Mouse (Mus musculus) lung, embryonic 14.5 days (tissue): Measurements from ENCODE around the gene Ctdnep1. TPM values are rescaled to one million over a fixed set of nuclear protein-coding genes. Genes with fewer than 3 reads are reported as not detected.

Experiments
- ATAC-seq: fragments of 200-750 bp; cut with Nextera tagmentation; 2 replicates; pipeline ENCODE4 v1.8.0; 2017; ENCODE audit warnings: mild to moderate bottlenecking, moderate TSS enrichment, moderate library complexity; ENCODE audit not compliant: insufficient read depth
- DNase-seq: peaks from one replicate; pipeline ENCODE4 v3.0.0-alpha.2; 2015
- H3K27ac ChIP-seq: fragments of 300-500 bp; sonication (generic); 2 replicates; pipeline ENCODE4 v1.5.1; 2014; ENCODE audit warnings: low read depth, mild to moderate bottlenecking, moderate library complexity
- H3K27me3 ChIP-seq: fragments of 300-500 bp; sonication (generic); 2 replicates; pipeline ENCODE4 v1.6.1; 2014; ENCODE audit warnings: low read length, control low read depth; ENCODE audit not compliant: insufficient read depth
- H3K36me3 ChIP-seq: fragments of 300-500 bp; sonication (generic); 2 replicates; pipeline ENCODE4 v1.6.1; 2014; ENCODE audit warnings: control low read depth; ENCODE audit not compliant: insufficient read depth
- H3K4me1 ChIP-seq: fragments of 300-500 bp; sonication (generic); 2 replicates; pipeline ENCODE4 v1.6.1; 2014; ENCODE audit warnings: antibody characterized with exemption, control low read depth; ENCODE audit not compliant: insufficient read depth
- H3K4me2 ChIP-seq: fragments of 300-500 bp; sonication (generic); 2 replicates; pipeline ENCODE4 v1.6.1; 2014; ENCODE audit warnings: mild to moderate bottlenecking
- H3K4me3 ChIP-seq: fragments of 300-500 bp; sonication (generic); 2 replicates; pipeline ENCODE4 v1.5.1; 2014; ENCODE audit warnings: low read depth, low read length
- H3K9ac ChIP-seq: fragments of 300-500 bp; sonication (generic); 2 replicates; pipeline ENCODE4 v1.6.1; 2014
- H3K9me3 ChIP-seq: fragments of 300-500 bp; sonication (generic); 2 replicates; pipeline ENCODE4 v1.6.1; 2016; ENCODE audit warnings: low read depth, low read length, control low read depth
- CTCF ChIP-seq: IDR thresholded peaks from 2 replicates; pipeline ENCODE4 v1.5.1; 2016; ENCODE audit warnings: antibody characterized with exemption, low read depth
- WGBS: fragments of 180-500 bp; shearing (Covaris S2); extraction: QIAGEN DNeasy Blood & Tissue Kit; methylation state at CpG from one replicate; pipeline ENCODE4 v1.1.7; 2014; 5-methylcytosine and 5-hydroxymethylcytosine counted together
- polyA plus RNA-seq: library from polyadenylated mRNA; unstranded; fragments of >200 nt; fragmentation: Nextera tagmentation; extraction: Ambion mirVana; gene quantifications from 2 replicates; pipeline ENCODE4 v1.2.1, GENCODE M21; 2014

Ctdnep1 gene
- polyA plus RNA-seq, 1 experiment from 2014 or later, result 28.3 TPM

GRCm38 (mm10) chr11:70016669-70017068, 35.7 kb downstream of the Ctdnep1 start, which contains the start of gene Dlg4:
Gene Dlg4 (plus strand): TSS chr11:70016942.
- peak within 1 kb of the TSS; percentile 66; the same call in 1 of the 2 replicates for H3K4me3 ChIP-seq
- peaks cover 25% of the 10 kb centered on the region for H3K36me3 ChIP-seq
- peak within 1 kb of the TSS; percentile 38; the same call in 1 of the 2 replicates for H3K27ac ChIP-seq
- no peaks in the 10 kb centered on the region for H3K27me3 ChIP-seq
- TF ChIP-seq CTCF, result no peak
- H3K9ac ChIP-seq, result peak within 1 kb of the TSS; percentile 80
- ATAC-seq (no peak), DNase-seq (no peak)
- no peaks in the 10 kb centered on the region for H3K9me3 ChIP-seq
- H3K4me1 ChIP-seq, result peaks cover 14% of the 10 kb centered on the region
- 69% methylated on average over 3 of the region's 3 CpGs for WGBS
- H3K4me2 ChIP-seq, result peak within 1 kb of the TSS; percentile 93

GRCm38 (mm10) chr11:70017199-70017767, 36.3 kb downstream of the Ctdnep1 start:
- peak overlapping the region; percentile 93 for H3K4me2 ChIP-seq
- no peaks in the 10 kb centered on the region for H3K27me3 ChIP-seq
- H3K27ac ChIP-seq, result peak overlapping the region; percentile 38; the same call in 1 of the 2 replicates
- peaks cover 19% of the 10 kb centered on the region for H3K36me3 ChIP-seq
- H3K9ac ChIP-seq, result peak overlapping the region; percentile 80; the same call in 1 of the 2 replicates
- no peak for ATAC-seq
- no peak overlapping the region for H3K4me3 ChIP-seq
- no peak for DNase-seq
- TF ChIP-seq CTCF, result no peak
- peaks cover 14% of the 10 kb centered on the region for H3K4me1 ChIP-seq
- H3K9me3 ChIP-seq, result no peaks in the 10 kb centered on the region
- 38% methylated on average over 7 of the region's 7 CpGs for WGBS

- no peak for TF ChIP-seq CTCF
- Histone ChIP-seq H3K27me3 (no peaks in the 10 kb centered on the region), H3K9ac (peak overlapping the region; percentile 80), H3K4me2 (peak overlapping the region; percentile 93), H3K4me1 (peaks cover 16% of the 10 kb centered on the region), H3K9me3 (no peaks in the 10 kb centered on the region), H3K27ac (peak overlapping the region; percentile 88), H3K36me3 (peaks cover 8% of the 10 kb centered on the region; the same call in 1 of the 2 replicates), H3K4me3 (peak overlapping the region; percentile 66)
- ATAC-seq, result no peak
- 1% methylated on average over 24 of the region's 25 CpGs for WGBS
- DNase-seq, result peak; percentile 86
Measured at GRCm38 (mm10) chr11:70018131-70018990, 37.4 kb downstream of the Ctdnep1 start.

GRCm38 (mm10) chr11:70019495-70020021, 38.6 kb downstream of the Ctdnep1 start:
- WGBS, result 0% methylated on average over 1 of the region's 2 CpGs
- H3K27me3 ChIP-seq, result no peaks in the 10 kb centered on the region
- no peak for TF ChIP-seq CTCF
- peak overlapping the region; percentile 66 for H3K4me3 ChIP-seq
- peak overlapping the region; percentile 68 for H3K27ac ChIP-seq
- H3K4me1 ChIP-seq, result peaks cover 23% of the 10 kb centered on the region
- H3K9me3 ChIP-seq, result no peaks in the 10 kb centered on the region
- no peaks in the 10 kb centered on the region for H3K36me3 ChIP-seq
- ATAC-seq (no peak), DNase-seq (no peak)
- peak overlapping the region; percentile 80; the same call in 1 of the 2 replicates for H3K9ac ChIP-seq
- peak overlapping the region; percentile 93 for H3K4me2 ChIP-seq

GRCm38 (mm10) chr11:70020022-70020631, 39.2 kb downstream of the Ctdnep1 start:
- 13% methylated on average over 8 of the region's 8 CpGs for WGBS
- Histone ChIP-seq H3K4me2 (peak overlapping the region; percentile 93), H3K9me3 (no peaks in the 10 kb centered on the region), H3K4me3 (peak overlapping the region; percentile 66), H3K36me3 (no peaks in the 10 kb centered on the region), H3K27me3 (no peaks in the 10 kb centered on the region), H3K9ac (peak overlapping the region; percentile 29; the same call in 1 of the 2 replicates), H3K4me1 (peaks cover 23% of the 10 kb centered on the region), H3K27ac (peak overlapping the region; percentile 68)
- DNase-seq (peak; percentile 28), ATAC-seq (no peak)
- no peak for TF ChIP-seq CTCF

- ATAC-seq (peak; percentile 86), DNase-seq (peak; percentile 89)
- peak overlapping the region; percentile 68; the same call in 1 of the 2 replicates for H3K27ac ChIP-seq
- under 1% methylated on average over 8 of the region's 8 CpGs for WGBS
- no peaks in the 10 kb centered on the region for H3K36me3 ChIP-seq
- no peak overlapping the region for H3K9ac ChIP-seq
- peaks cover 24% of the 10 kb centered on the region for H3K4me1 ChIP-seq
- H3K4me2 ChIP-seq, result peak overlapping the region; percentile 93
- no peaks in the 10 kb centered on the region for H3K9me3 ChIP-seq
- peak overlapping the region; percentile 66 for H3K4me3 ChIP-seq
- no peaks in the 10 kb centered on the region for H3K27me3 ChIP-seq
- TF ChIP-seq CTCF, result peak; percentile 72
Measured at GRCm38 (mm10) chr11:70020731-70021263, 39.8 kb downstream of the Ctdnep1 start.
